Mouse (Mus musculus) heart, adult 9 months (tissue): Measurements from ENCODE around the gene Ofcc1.

Source experiments
- DNase-seq, 2 experiments: peaks; one replicate each; pipeline ENCODE4 v3.0.0; 2022; ENCODE audit warnings: low spot score in 2 of 2

Ofcc1 gene

DNA sequence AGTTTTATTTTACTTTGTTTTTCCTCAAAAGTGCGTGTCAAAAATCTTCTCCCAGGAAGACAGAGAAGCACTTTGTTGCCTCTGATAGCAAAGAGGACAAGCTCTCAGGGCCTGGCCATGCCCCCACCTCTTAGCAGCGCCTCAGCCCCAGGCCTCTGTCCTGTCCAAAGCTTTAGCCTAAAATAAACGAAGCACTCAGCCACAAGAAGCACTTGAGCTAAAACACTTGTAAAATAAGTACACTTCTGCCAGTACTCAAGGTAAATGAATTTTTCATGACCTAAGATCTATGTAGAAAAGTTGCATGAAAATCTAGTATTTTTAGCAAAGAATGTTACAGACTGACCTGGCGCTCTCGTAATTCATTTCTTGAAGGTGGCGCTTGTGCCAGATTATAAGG lies 117.4 kb downstream of the Ofcc1 start:
- no peak for DNase-seq

DNA sequence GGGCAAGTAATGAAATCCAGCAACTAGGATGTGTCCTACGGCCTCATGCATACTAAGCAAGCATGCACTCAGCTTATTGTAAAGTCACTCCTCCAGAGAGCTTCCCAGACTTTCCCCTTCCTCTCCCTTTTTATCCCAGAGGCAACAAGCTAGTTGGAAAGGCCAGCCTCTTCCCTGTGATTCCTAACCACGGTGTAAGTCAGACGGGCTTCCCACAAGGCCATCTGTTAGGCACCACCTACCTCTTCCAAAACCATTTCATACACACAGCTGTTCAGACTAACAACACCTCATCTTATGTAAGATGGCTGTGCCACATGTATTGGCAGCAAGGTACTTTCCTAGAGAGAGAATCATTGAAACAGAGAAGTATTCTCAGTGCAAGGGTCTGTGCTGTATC lies 124.9 kb downstream of the Ofcc1 start:
- DNase-seq = no peak

DNA sequence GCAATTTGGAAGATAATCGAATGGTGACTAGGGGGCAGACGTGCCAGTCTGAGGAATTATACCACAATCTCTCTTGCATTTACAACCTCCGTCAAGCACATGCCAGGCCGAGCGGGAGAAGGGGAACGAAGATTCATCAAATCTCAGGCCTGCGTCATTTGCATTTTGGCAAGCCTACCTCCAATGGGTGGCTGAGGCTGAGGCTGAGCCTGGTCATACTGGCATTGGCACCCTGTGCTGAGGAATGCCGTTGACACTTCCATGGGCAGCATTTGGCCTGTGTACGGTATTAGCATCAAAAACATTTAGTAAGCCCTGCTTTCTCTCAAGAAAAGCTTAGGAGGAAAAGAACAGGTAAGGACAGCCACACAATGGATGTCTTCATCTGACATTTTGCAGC lies 152.9 kb downstream of the Ofcc1 start:
- no peak for DNase-seq

DNA sequence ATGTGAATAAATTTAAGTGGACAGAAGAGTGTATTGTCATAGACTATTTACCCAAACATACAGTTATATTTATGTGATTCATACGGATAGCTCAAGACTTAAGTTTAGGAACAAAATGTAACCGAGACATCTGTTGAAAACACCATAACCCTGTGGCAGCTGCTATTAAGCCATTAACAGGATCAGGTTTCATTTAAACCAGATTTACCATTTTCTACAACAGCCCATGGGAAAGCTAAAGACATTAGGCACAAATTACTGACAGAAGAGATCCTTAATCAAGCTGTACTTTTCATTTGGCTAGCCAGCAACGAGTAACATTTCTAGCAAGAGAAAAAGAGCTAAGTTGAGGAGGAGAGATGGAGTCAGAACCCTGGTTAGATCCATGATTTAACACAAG lies 179.5 kb downstream of the Ofcc1 start:
- no peak for DNase-seq

DNA sequence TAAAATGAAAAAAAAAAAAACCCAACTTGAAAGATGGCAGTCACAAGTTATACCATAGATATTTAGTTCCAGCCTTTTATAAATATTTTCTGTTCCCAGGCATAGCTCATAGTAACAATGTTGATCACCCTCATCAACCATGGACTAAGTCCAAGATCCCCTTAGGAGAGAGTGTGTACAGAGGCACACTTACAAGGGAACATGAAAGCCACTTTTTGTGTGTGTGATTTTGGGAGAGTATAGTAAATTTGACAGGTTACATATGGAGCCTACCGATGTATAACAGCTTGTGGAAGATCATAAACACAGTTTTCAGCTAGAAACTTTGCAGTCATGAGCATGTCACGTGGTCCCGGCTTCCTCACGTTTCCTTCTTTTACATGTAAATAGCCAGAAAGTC lies 189.5 kb downstream of the Ofcc1 start:
- no peak for DNase-seq

DNA sequence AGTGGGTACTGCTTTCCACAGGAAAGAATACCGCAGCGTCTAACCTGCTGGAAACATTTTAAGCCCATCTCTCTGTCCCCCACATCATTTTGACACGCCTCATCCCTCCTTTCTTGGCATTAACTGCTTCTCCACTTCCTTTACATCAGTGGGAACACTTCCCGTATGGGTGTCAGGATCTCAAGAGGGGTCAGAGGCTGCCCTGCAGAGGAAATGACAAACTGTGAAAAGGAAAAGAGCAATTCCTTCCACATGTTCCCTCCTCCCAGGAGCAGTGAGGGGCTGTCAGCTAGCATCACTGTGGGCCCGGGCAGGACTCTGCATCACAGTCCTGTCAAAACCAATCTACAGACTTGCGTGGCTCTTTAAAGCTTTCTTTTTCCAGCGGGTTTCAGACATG lies 193.4 kb downstream of the Ofcc1 start:
- no peak for DNase-seq

DNA sequence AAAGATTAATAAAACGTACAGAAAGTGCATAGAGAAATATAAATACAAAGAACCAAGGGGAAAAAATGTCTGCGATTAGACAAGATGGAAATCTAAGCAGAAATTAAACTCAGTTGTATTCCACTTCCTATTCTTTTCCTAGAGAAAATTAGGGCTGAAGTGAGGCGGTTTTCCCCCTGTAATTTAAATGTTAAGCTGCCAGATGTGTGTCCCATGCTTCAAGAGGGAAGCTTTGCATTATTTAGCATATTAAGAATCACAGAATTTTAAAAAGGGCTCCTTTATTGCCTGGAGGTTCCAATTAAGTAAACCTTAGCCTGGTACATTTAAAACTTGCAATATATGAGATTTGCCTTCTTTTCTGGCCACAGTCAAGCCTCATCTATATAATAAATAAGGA lies 205.8 kb downstream of the Ofcc1 start:
- DNase-seq = no peak

DNA sequence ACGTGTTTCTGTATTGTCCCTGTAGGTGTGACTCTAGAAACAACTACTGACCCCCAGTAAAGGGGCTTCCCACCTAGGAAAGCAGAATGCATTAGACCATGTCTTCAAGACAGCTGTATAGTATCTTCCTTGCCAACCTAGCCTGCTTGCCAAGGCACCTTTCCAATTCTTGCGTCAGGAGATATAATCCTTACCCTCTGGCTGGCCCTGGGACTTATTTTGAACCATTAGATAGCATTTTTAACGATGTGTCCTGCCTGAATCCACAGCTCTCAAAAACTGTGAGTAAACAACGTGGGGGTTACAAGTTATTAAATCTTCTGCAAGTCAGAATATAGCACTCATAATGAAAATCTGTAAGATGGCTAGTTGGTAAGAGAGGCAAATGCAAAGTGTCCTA lies 221.3 kb downstream of the Ofcc1 start:
- no peak for DNase-seq

DNA sequence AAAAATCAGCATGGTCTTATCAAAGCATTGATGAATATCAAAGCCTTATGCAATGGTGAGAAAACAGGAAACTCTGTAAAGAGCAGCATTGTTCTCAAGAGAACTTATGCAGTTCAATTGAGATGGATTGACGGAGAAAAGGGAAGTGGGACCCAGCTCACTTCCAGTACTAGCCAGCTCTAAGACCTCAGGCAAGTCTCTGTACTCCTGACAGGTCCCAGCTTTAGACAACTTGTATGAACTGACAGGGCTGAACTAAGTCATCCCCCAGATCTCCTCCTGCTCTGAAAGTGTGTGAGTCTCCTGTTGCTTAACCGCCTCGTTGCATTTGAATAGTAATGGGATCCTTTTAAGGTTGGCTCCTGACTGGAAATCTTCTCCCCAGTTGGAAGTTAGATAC lies 225.2 kb downstream of the Ofcc1 start:
- no peak for DNase-seq

DNA sequence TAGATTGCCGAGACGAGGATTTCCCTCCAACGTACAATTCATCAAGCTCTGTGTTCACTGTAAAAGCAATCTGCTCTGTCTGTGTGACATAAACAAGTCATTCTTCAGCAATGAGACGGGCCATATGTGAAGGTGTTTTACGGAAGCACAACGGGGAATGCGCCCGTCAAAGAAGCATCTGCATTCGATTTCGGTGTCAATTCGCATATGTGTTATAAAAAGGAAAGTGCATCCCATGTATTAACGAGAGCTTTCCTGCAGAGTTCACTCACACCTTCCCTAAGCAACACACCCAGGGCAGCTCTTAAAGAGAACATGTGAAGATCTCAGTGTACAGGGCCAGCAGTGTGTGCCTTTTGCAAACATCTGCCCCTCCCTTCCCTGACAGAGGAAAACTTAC lies 225.6 kb downstream of the Ofcc1 start:
- no peak for DNase-seq

DNA sequence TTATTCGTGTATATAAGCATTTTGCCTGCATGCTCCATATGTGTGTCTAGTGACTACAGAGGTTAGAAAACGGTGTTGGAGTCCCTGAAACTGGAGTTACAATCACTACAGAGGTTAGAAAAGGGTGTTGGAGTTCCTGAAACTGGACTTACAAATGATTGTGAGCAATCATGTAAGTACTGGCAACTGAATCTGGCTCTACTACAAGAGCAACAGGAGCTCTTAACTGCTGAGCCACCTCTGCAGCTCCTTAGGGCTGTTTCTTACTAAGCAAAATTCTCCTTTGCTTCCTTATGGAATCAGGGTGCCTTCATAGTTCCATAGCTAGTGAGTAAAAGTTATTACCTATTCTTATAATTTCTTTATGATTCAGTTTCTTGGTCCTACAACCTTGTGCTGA lies 237.4 kb downstream of the Ofcc1 start:
- DNase-seq = no peak

DNA sequence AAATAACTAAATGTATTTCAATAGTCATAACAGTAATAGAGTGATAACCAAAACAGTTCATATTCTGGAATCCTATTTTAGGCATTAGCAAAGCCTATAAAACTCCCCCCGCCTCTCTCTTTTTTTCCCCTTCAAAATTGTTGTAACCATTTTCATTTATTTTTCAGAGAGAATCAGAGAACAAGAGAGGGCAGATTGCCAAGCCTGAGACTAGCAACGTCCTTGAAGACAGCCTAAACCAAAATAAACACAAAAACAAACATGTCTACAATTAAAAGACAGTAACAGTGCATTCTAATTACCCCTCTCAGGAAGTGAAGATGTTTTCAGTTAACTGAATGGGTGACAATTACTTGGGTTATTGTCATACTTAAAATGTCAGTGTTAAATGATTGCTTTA lies 248.9 kb downstream of the Ofcc1 start:
- DNase-seq = no peak

DNA sequence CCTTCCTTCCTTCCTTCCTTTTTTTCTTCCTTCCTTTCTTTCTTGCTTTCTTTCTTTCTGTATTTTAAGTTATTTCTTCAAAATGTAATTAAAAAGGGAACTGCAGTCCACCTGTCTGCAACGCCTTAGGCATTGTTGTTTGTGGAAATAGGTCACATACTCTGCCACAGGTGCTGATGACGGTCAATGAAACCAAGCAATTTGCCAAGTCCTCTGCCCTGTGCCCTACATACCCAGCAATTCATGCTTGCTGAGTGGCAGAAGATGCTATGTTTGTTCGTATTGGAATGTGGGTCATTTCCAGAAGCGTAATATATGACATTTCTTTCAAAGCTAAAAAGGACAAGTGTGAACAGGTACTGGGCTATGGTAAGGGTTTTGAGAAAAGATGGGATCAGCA lies 285.0 kb downstream of the Ofcc1 start:
- DNase-seq = no peak

DNA sequence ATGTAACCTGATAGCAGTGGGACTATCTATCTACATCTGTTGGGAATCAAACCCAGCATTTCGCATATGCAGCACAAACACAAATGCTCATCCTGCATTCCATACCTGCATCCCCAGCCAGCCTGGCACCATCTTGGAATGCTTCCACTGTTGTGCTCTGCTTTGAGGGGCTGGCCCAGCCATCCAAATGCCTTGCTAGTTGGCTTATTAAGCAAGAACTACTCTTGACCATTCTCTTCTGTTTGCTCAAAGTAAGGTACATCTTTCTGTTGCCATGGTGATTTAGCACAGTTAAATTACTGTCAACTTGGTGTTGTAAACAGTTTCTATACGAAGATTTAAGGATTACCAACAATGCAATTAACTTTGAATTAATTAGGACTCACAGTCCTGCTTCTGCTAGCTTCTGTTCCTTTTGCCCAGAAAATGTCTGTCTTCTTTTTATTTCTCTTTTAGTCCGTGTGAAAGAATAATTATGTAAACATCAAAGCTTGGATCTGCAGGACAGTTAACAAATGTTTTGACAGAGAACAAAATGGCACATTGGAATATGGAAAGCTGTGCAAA lies 286.3 kb downstream of the Ofcc1 start:
- DNase-seq = no peak

DNA sequence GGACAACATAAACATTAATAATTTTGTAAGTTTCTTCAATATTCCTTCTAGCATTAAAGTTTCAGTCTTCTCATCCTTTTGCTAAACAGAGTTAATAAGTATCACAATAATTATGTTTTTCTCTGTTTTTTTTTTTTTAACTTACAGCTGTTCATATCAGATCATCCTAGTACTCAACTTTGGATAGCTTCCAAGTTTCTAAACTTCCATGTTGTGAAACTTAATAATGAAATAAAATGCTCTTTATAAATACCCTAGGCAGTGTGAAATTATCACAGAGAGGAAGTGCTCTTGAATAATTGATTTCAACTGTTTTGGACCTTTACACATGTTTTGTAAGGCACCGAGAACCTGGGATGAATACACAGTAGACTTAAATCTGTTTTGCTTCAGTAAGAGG lies 291.2 kb downstream of the Ofcc1 start:
- DNase-seq = no peak

DNA sequence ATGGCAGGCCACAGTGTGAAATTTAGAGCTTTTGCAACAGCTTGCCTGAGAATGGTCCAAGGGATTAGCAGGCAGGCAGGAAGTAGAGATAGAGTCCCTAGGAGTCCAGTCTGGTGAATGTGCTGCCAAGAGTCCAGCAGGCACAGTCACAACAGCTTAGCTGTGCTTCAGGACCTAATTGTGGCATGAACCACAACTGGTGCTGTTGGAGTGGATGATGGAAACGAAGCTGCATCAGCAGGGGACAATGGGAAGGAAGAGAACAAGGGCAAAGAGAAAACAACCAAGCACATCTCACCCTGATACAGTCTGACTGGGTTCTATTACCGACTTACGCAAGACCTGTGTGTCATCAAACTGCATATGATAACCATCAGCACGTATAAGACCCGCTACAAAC lies 300.0 kb downstream of the Ofcc1 start:
- DNase-seq = no peak

DNA sequence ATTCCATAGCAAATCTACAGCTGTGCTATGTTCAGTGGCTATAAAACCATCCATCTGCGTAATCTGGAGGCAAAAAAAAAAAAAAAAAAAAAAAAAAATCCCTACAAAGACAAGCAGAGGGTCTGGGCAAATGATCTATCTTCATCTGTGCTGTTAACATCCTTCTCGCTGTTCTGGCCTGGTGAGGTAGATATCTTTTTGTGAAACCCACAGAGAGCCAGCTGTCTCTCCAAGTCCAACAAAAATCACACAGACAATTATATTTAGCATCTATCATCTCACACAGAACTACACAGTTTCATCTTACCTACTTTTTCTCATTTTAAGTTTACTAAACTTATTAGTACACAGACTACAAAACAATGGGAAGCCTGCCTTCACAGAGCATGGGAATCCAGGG lies 323.4 kb downstream of the Ofcc1 start:
- DNase-seq = no peak

DNA sequence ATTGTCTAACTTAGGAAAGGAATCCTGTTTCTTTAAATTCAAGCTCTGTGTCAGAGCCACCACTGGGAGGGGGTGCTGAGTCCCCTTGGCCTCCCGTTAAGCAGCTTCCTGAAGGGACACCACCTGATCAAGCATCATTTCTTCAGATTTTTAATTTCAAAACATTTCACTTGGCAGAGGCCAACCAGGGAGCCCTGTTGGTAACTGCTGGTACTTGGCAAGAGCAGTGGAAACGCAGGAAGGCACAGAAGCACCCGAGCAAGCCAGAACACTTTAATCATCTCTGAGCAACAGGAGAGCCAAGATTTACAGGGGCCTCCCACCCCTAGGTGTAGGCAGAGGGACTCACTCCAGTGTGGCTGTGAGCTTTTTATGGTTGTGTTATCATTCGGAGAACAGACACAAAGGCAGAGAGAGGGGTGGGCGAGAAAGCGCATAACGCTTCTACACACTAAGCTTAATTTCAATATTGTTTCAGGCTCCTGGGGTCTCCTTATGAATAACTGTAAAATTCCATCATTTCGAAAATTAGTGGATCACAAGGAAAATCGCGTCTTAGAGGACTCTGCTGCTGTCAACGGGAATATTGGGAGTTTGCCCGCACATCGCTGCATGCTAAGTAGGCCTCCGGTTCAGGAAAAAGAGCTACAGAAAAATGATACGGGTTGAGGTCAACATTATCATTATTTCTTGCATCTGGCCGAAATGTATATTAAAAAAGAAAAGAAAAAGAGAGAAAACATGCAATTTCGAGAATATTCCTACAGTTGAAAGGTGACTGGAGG lies 324.1 kb downstream of the Ofcc1 start:
- DNase-seq = no peak

DNA sequence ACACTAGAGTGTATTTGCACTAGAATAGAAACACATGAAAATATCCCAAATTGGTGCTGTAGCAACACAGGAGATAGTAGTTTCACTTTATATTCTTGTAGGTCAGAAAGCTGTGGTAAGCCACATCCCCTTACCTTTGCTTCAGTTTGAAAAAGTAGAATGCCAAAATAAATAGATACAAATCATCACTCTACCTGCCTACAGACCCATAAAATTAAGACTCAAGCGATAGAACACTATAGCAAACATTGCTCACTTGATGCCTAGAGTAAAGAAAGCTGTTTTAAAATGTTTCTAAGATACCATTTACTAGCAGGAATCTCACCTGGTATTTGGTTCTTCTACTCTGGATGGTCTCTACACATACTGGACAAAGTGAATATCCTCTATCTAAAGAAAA lies 331.8 kb downstream of the Ofcc1 start:
- DNase-seq = no peak

DNA sequence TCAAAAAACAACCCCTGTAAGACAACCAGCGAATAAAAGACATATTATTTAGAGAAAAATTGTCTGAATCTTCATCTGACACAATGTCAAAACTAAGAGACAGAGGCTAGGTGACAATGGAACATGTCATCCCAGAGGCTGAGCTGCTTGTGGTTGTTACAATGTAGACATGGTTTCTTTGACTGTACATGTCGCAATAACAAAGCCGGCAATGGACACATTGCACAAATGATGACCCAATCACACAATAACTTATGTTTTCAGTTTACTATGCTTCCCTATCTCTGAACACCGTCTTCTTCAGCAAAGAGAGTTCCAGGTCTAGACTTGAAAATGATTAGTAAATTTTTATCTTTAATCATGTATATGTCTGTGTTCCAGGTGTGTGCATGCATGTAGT lies 332.4 kb downstream of the Ofcc1 start:
- no peak for DNase-seq

DNA sequence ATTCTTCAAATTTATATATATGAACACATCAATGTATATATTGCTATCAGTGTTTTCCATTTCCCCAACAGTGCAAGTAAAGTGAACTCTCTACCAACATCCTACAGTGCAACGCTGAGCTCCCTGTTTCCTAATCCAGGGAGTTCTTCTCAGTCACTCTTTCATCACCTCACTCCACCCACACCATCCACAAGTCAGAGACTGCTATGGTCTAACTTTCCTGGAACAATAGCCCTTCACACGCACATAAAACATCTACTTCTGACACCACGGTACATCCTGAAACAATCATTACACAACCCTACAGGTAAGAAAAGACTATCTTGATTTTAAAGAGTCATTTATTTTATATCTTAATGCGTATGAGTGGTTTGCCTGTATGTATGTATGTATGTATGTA lies 335.4 kb downstream of the Ofcc1 start:
- DNase-seq = no peak

DNA sequence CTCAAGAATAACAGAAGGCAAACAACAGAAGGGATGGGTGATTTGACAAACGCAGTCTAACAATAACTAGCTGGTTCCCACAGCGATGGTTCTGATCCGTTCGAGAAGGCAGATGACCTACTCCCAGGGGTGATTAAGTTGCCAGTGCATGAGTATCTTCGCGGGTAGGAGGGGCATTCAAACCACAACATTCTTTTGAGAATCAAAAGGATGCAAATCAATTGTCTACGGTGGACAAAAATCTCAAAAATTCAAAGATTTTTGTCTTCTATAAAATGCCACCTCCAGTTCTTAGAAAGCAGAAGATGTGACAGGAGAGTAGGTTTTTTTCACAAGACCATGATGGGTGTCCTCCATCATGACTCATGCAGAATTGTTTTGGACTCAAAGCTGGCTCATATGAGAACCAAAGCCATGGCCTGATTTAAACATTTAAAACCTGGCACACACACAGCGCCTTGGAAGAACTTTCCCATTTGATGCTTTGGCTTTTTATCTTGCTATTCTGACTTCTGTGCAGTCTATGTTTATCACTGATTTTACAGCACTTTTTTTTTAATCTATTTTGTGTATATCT lies 338.0 kb downstream of the Ofcc1 start:
- DNase-seq = no peak

DNA sequence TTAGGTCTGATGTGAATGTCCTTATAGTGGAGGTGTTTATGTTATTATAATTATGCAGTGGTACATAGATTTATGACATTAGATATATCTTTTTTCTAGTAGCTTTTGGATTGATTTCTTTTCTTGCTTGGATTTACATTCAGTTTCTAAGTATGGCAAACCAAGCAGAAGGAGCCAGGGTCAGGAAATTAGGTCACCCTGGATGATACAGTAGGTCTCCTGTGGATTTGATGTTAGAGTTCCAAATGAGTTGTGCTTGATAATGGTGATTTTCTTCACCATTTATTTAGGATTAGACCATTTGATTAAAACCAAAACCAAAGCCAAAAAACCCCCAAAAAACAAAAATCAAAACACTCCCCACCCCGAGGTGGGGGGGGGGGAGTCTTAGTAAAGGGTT lies 338.6 kb downstream of the Ofcc1 start:
- DNase-seq = no peak

DNA sequence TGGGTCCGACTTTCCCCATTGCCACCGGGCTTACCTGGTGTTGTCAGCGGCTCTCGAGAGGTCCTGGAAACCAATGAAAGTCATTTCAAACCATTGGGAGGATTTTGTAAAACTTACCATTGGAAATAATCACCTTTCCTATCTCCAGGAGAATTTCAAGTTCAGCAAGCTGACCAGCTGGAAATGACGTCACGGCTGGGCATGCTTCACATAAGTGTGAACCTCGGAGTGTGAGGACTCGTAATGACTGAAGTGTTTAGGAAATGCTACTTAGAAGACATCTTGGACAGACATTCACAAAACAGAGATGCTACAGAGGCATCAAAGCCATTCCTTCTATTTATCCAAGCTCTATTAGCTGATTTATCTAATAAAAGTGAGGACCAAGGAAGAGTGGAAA lies 361.0 kb downstream of the Ofcc1 start:
- DNase-seq = no peak
